Mouse (Mus musculus) neural tube, embryonic 13.5 days (tissue): ENCODE results near the gene Vamp1. TPM values are rescaled to one million over a fixed set of nuclear protein-coding genes. Genes with fewer than 3 reads are reported as not detected.

Experiments used
- ATAC-seq: fragments of 200-750 bp; cut with Nextera tagmentation; 2 replicates; pipeline ENCODE4 v1.8.0; 2017; ENCODE audit warnings: low read depth, mild to moderate bottlenecking, moderate TSS enrichment, moderate library complexity
- H3K27ac ChIP-seq: fragments of 300-500 bp; sonication (generic); replicated peaks from 2 replicates; pipeline ENCODE4 v1.5.1; 2015; ENCODE audit warnings: moderate library complexity, mild to moderate bottlenecking, inconsistent platforms
- H3K27me3 ChIP-seq: fragments of 300-500 bp; sonication (generic); 2 replicates; pipeline ENCODE4 v1.6.1; 2015; ENCODE audit warnings: mild to moderate bottlenecking, inconsistent platforms
- H3K36me3 ChIP-seq: fragments of 300-500 bp; sonication (generic); 2 replicates; pipeline ENCODE4 v1.6.1; 2015; ENCODE audit warnings: mild to moderate bottlenecking, inconsistent platforms
- H3K4me1 ChIP-seq: fragments of 300-500 bp; sonication (generic); replicated peaks from 2 replicates; pipeline ENCODE4 v1.6.1; 2015; ENCODE audit warnings: inconsistent platforms
- H3K4me2 ChIP-seq: fragments of 300-500 bp; sonication (generic); 2 replicates; pipeline ENCODE4 v1.6.1; 2015; ENCODE audit warnings: inconsistent platforms, mild to moderate bottlenecking, moderate library complexity
- H3K4me3 ChIP-seq: fragments of 300-500 bp; sonication (generic); 2 replicates; pipeline ENCODE4 v1.5.1; 2015; ENCODE audit warnings: mild to moderate bottlenecking, inconsistent platforms
- H3K9ac ChIP-seq: fragments of 300-500 bp; sonication (generic); 2 replicates; pipeline ENCODE4 v1.6.1; 2015; ENCODE audit warnings: moderate library complexity, mild to moderate bottlenecking, inconsistent platforms
- H3K9me3 ChIP-seq: fragments of 300-500 bp; sonication (generic); 2 replicates; pipeline ENCODE4 v1.6.1; 2016; ENCODE audit warnings: inconsistent platforms
- whole genome bisulfite sequencing: fragments of 180-500 bp; shearing (Covaris S2); methylation state at CpG from one replicate; pipeline ENCODE4 v1.1.7; 2015; 5-methylcytosine and 5-hydroxymethylcytosine counted together
- polyA plus RNA-seq: library from polyadenylated mRNA; unstranded; fragments of >200 nt; fragmentation: Nextera tagmentation; extraction: Ambion mirVana; gene quantifications from 2 replicates; pipeline ENCODE4 v1.2.1, GENCODE M21; 2015

Gene Vamp1
- polyA plus RNA-seq, 1 experiment from 2014 or later: 16.2 TPM

DNA sequence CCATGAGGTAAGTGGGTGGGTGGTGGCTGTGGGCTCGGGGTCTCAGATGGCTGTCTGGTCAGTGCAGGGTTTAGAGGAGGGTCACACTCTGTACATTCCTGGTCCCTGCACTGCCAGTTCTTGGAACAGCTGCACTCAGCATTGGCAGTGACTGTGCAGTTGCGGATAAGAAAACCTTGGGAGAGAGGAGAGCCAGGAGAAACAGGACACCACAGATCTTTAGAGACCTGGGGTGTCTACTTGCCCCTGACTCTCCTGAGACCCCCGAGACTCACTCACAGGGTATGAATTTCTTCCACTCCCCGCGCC is 19.1 kb downstream of the Vamp1 start:
- ATAC-seq: no peak
- Histone ChIP-seq H3K4me3 (no peak overlapping the region), H3K4me1 (peaks cover 18% of the 10 kb centered on the region), H3K27me3 (no peaks in the 10 kb centered on the region), H3K4me2 (no peak overlapping the region), H3K36me3 (no peaks in the 10 kb centered on the region), H3K9ac (no peak overlapping the region), H3K27ac (no peak overlapping the region), H3K9me3 (no peaks in the 10 kb centered on the region)
- WGBS: 77% methylated on average over 5 of the region's 5 CpGs

DNA sequence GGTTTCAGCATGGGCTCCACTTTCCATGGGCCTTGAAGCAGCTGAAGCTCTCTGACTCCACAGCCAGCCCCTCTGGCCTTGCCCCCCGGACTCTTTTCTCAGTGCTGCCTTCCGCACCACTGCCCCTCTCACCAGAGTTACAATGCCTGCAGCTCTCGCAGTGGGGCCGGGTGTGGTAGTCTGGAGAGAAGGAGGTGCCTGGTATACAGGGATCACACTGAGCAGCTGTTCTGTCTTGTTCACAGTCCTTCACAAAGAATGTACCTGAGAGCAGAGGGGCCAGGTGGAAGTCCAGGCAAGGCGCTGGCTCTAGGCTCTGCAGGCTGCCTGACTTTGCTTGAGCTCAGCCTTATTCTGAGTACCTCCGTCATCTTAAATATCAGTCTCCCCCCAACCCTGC is 21.0 kb downstream of the Vamp1 start:
- 61% methylated on average over 6 of the region's 6 CpGs for WGBS
- Histone ChIP-seq H3K9me3 (no peaks in the 10 kb centered on the region), H3K4me3 (no peak overlapping the region), H3K36me3 (no peaks in the 10 kb centered on the region), H3K27me3 (no peaks in the 10 kb centered on the region), H3K27ac (no peak overlapping the region), H3K4me2 (no peak overlapping the region), H3K4me1 (peaks cover 8% of the 10 kb centered on the region), H3K9ac (no peak overlapping the region)
- no peak for ATAC-seq

DNA sequence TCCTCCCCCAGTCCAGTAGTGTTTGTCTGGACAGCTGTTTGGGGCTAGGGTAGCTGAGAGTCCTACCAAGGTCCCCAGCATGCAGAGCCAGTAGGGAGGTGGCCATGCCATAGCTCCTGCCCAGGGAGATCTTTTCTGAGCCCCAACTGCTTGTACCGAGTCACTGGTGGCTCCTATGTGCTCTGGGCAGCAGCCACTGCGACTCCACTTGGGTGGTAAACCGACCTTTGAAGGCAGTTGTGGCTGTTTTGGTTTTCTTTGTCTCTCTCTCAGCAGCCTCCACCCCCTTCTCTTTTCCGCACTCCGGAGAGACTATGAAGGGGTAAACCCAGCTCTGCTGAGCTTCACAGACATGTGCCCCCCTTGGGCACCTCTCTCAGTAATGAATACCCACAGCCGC is 21.4 kb downstream of the Vamp1 start, which contains the start of gene Cd27:
Cd27 (minus strand) TSS at position 229 of the 400 bp plus-strand sequence.
- WGBS: 35% methylated on average over 6 of the region's 6 CpGs
- Histone ChIP-seq H3K36me3 (no peaks in the 10 kb centered on the region), H3K9me3 (no peaks in the 10 kb centered on the region), H3K27ac (no peak within 1 kb of the TSS), H3K4me2 (no peak within 1 kb of the TSS), H3K4me3 (no peak within 1 kb of the TSS), H3K27me3 (no peaks in the 10 kb centered on the region), H3K9ac (no peak within 1 kb of the TSS), H3K4me1 (peaks cover 4% of the 10 kb centered on the region)
- no peak for ATAC-seq

DNA sequence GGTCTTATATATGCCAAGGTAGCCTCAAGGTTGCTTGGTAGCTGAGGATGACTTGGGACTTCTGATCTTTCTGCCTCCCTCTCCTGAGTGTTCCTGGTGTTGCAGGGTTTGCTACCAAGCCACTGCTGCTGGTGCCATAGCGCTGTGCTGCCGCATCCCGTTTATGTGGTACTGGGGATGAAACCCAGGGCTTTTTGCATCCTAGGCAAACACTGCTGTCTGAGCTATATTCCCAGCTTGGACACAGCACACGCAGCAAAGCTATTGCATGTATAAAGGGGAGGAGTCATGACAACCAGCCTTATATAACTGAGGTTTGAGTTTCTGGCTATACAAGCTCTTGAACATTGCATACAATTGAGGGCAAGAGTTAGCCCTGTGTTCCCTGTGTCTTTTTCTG is 22.1 kb downstream of the Vamp1 start:
- H3K9ac ChIP-seq: no peak overlapping the region
- H3K4me1 ChIP-seq: no peaks in the 10 kb centered on the region
- no peaks in the 10 kb centered on the region for H3K27me3 ChIP-seq
- H3K4me3 ChIP-seq: no peak overlapping the region
- H3K9me3 ChIP-seq: no peaks in the 10 kb centered on the region
- no peak overlapping the region for H3K27ac ChIP-seq
- no peak overlapping the region for H3K4me2 ChIP-seq
- whole genome bisulfite sequencing: 90% methylated on average over 4 of the region's 4 CpGs
- no peaks in the 10 kb centered on the region for H3K36me3 ChIP-seq
- no peak for ATAC-seq

DNA sequence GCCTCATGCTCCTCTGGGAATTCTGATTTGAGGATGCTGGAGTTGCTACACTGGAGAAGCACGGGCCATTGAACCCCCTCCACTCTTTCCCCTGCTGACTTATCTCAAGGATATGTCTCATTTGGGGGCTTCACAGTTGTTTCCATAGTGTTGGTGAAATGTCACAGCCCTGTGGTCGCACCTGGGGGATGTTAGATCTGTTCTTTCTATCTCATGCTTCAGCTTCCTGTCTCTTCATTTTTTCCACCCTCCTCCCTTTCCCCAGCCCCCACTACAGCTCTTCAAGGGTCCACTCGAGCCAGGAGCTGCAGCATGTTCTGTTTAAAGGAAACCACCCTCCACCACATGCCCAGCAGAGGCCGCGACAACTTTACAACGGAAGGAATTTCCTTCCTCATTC is 23.0 kb downstream of the Vamp1 start:
- H3K4me3 ChIP-seq: no peak overlapping the region
- ATAC-seq: no peak
- H3K4me2 ChIP-seq: no peak overlapping the region
- no peaks in the 10 kb centered on the region for H3K36me3 ChIP-seq
- no peaks in the 10 kb centered on the region for H3K27me3 ChIP-seq
- no peaks in the 10 kb centered on the region for H3K4me1 ChIP-seq
- no peak overlapping the region for H3K9ac ChIP-seq
- H3K9me3 ChIP-seq: no peaks in the 10 kb centered on the region
- 79% methylated on average over 6 of the region's 6 CpGs for WGBS
- H3K27ac ChIP-seq: no peak overlapping the region

DNA sequence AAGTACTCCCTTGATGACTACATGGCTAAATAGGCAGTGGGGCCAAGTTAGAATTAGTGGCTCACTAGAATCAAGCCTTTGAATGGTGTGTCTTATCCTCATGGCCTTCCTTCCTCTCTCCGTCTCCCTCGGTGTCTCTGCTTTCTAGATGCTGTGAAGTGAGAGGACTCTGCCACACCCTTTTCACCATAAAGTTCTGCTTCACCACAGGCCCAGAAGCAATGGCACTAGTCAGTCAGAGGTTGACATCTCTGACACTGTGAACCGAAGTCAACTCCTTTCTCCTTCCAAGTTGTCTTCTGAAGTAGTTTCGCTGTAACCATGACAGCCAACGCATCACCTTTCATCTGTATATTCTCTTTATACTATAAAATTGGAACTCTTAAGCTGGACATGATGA is 24.2 kb downstream of the Vamp1 start:
- Histone ChIP-seq H3K36me3 (no peaks in the 10 kb centered on the region), H3K4me2 (no peak overlapping the region), H3K9ac (no peak overlapping the region), H3K4me1 (no peaks in the 10 kb centered on the region), H3K27ac (no peak overlapping the region), H3K27me3 (no peaks in the 10 kb centered on the region), H3K4me3 (no peak overlapping the region), H3K9me3 (no peaks in the 10 kb centered on the region)
- ATAC-seq: no peak
- 89% methylated on average over 5 of the region's 5 CpGs for WGBS

DNA sequence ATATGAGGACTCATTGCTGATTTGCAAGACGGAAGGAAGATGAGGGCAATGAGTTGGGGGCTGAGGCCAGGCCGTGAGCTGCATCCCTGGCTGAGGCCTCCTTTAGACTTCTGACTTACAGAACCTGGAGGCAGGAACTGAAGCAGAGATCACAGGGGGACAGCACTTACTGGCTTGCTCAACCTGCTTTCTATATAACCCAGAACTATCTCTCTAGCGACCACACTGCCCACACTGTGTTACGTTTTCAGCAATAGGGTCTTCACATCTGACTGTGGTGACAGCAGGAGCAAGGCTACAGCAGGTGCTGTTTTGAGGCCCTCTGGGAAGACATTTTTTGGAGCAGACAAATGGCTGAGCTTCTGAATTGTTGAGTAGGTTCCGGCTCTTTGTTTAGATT is 25.3 kb downstream of the Vamp1 start:
- no peak for ATAC-seq
- no peak overlapping the region for H3K9ac ChIP-seq
- no peak overlapping the region for H3K4me3 ChIP-seq
- H3K36me3 ChIP-seq: no peaks in the 10 kb centered on the region
- no peaks in the 10 kb centered on the region for H3K4me1 ChIP-seq
- WGBS: 78% methylated on average over 5 of the region's 5 CpGs
- H3K4me2 ChIP-seq: no peak overlapping the region
- H3K27me3 ChIP-seq: no peaks in the 10 kb centered on the region
- H3K9me3 ChIP-seq: no peaks in the 10 kb centered on the region
- no peak overlapping the region for H3K27ac ChIP-seq

DNA sequence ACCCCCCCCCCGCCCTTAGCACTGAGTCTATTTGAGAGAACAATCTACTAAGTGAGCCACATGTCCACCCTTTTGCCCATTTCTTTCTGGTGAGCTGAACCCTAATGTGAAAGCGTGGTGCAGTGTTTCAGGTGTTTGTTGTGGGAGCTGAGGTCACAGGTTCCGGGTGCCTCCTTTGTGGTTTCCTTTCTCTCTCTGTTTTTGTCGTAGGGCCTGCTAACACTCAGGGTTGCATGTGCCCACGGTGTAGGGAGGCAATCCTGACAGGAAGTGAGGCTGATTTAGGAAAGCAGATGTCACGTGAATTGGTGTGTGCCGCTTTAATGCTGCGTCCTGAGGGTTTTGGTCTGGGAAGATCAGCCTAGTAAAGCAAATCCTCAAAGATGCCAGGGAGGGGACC is 26.2 kb downstream of the Vamp1 start:
- Histone ChIP-seq H3K27me3 (no peaks in the 10 kb centered on the region), H3K9ac (no peak overlapping the region), H3K27ac (no peak overlapping the region), H3K36me3 (no peaks in the 10 kb centered on the region), H3K4me2 (no peak overlapping the region), H3K9me3 (no peaks in the 10 kb centered on the region), H3K4me3 (no peak overlapping the region), H3K4me1 (no peaks in the 10 kb centered on the region)
- no peak for ATAC-seq
- WGBS: 84% methylated on average over 8 of the region's 8 CpGs

DNA sequence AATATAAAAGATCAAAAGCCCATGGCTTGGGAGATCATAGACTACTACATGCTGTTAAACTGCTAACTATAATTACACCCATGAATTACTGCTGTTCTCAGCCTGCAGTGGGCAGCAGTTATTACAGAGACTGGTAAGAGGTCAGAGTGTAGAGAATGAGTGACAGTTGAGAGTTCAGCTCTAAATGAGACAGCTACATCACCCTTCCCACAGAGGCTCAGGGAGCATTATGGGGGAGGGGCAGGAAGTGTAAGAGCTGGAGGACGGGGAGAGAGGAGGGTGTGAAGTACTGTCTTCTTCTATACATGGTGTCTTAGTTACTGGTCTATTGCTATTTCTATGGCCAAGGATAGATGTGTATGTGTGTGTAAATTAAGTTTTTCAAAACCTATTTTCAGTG is 29.2 kb downstream of the Vamp1 start:
- H3K27ac ChIP-seq: no peak overlapping the region
- 25% methylated on average over 1 of the region's 1 CpGs for WGBS
- H3K4me1 ChIP-seq: no peaks in the 10 kb centered on the region
- no peak overlapping the region for H3K4me3 ChIP-seq
- no peaks in the 10 kb centered on the region for H3K27me3 ChIP-seq
- no peak overlapping the region for H3K4me2 ChIP-seq
- H3K9me3 ChIP-seq: no peaks in the 10 kb centered on the region
- H3K9ac ChIP-seq: no peak overlapping the region
- ATAC-seq: no peak
- H3K36me3 ChIP-seq: no peaks in the 10 kb centered on the region

DNA sequence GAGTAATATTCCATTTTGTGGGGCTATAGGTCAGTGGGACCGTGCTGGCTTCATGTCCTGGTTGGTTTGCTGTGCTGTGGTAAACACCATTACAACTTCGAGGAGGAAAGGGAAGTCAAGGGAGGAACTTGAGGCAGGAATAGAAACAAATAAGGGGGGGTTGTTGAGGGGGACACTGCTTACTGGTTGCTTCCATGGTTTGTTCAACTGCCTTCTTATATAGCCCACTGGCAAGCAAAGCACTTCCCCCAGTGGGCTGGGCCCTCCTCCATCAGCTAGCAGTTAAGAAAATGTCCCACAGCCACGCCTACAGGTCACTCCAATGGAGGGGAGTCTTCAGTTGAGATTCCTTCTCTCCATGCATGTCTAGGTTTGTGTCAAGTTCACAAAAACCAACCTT is 36.9 kb downstream of the Vamp1 start:
- no peak overlapping the region for H3K9ac ChIP-seq
- H3K27ac ChIP-seq: no peak overlapping the region
- no peak overlapping the region for H3K4me3 ChIP-seq
- no peaks in the 10 kb centered on the region for H3K27me3 ChIP-seq
- H3K36me3 ChIP-seq: no peaks in the 10 kb centered on the region
- H3K4me2 ChIP-seq: no peak overlapping the region
- no peaks in the 10 kb centered on the region for H3K4me1 ChIP-seq
- 84% methylated on average over 3 of the region's 3 CpGs for WGBS
- ATAC-seq: no peak
- H3K9me3 ChIP-seq: 0 out of 2 replicates have a peak, but pooled peaks cover 4% of the 10 kb centered on the region

DNA sequence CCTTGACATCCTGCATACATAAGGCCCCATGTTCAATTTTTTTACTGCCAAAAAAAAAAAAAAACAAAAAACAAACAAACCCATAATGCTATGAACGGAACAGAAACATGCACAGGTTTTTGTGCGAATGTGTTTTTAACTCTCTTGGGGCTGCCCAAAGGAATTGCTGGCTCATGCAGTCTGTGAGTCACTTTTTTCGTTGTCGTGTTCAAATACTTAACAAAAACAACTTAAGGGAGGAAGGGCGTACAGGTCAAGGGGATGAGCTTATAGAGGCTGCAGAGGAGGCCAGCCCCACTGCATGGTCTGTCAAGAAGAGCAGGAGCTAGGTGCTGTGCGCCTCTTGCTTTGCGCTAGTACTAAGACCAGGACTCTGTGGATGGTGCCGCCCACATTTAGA is 37.4 kb downstream of the Vamp1 start:
- Histone ChIP-seq H3K9me3 (0 out of 2 replicates have a peak, but pooled peaks cover 4% of the 10 kb centered on the region), H3K4me1 (no peaks in the 10 kb centered on the region), H3K27me3 (no peaks in the 10 kb centered on the region), H3K36me3 (no peaks in the 10 kb centered on the region), H3K27ac (no peak overlapping the region), H3K9ac (no peak overlapping the region), H3K4me2 (no peak overlapping the region), H3K4me3 (no peak overlapping the region)
- 91% methylated on average over 8 of the region's 8 CpGs for WGBS
- no peak for ATAC-seq

DNA sequence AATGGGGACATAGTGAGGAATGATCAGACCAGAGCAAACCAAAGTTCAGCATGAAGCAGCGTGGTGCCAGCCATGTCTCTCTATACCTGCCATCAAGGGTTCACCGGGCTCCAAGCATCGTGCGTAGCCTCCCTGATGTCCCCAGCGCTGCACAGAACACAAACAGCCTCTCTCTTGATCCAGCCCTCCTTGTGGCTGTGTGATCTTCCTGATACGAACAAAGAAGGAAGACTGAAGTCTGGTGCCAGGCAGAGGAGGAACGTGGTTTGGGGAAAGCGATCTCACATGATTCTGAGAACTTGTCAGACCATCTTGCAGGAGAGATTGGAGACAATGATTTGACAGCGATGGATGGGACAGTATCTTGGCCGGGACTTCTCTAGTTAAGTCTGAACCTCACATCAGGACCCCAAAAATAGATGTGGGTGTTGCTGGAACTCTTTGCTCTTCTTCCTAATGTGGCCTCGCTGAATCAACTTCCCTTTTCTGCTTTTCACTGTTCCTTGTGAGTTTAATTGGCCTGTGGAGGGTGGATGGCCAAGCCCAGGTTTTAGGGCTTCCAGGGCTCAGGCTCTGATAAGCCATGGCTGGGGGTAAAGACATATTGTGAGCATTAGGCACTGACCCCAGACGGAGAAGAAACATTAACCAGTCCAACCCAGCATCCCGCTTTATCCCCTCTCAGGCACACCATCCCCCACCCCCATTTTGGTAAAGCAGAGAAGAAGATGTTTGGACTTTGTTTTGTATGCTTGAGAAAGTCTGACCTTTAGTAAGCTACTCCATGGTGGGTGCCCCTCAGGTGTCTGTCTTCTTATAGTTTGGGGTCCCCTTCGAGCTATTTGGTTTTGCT is 38.7 kb downstream of the Vamp1 start:
- no peak overlapping the region for H3K4me3 ChIP-seq
- WGBS: 83% methylated on average over 14 of the region's 14 CpGs
- ATAC-seq: no peak
- no peaks in the 10 kb centered on the region for H3K27me3 ChIP-seq
- H3K27ac ChIP-seq: no peak overlapping the region
- H3K4me2 ChIP-seq: no peak overlapping the region
- no peaks in the 10 kb centered on the region for H3K4me1 ChIP-seq
- H3K9me3 ChIP-seq: 0 out of 2 replicates have a peak, but pooled peaks cover 4% of the 10 kb centered on the region
- no peak overlapping the region for H3K9ac ChIP-seq
- H3K36me3 ChIP-seq: no peaks in the 10 kb centered on the region

DNA sequence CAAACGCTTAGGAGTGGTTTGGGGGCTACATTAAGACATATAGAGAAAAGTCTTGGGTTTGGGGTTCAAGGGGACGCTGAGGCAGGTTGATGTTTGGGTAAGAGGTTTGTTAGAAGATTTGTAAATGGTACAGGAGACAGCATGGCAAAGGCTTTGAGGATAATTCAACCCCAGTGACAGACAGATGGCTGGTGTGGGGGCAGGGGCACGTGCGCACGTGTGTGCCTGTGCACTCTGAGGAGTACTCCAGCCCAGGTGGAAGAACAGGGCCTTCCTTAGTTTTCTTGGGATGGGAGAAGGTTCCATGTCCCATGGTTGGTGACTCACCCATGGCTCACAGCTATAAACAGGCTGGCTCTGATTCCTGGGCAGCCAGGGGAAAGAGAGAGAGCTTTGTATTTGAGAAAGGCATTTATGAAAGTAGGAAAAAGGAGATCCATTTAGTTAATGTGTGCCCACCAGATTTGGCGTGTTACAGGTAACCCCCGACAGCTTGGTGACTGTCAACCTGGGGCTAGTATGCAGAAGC is 40.2 kb downstream of the Vamp1 start:
- WGBS: 92% methylated on average over 7 of the region's 7 CpGs
- Histone ChIP-seq H3K9me3 (0 out of 2 replicates have a peak, but pooled peaks cover 4% of the 10 kb centered on the region), H3K36me3 (no peaks in the 10 kb centered on the region), H3K27me3 (no peaks in the 10 kb centered on the region), H3K4me1 (no peaks in the 10 kb centered on the region), H3K27ac (no peak overlapping the region), H3K9ac (no peak overlapping the region), H3K4me2 (no peak overlapping the region), H3K4me3 (no peak overlapping the region)
- no peak for ATAC-seq
